Mouse (Mus musculus): ENCODE measurements around the gene Gipr.
"Not testable (repeated sequence)": the region's sequence is repeated elsewhere in the genome, so short reads cannot be mapped to it uniquely, and the experiment has no call there.

Gipr gene

DNA sequence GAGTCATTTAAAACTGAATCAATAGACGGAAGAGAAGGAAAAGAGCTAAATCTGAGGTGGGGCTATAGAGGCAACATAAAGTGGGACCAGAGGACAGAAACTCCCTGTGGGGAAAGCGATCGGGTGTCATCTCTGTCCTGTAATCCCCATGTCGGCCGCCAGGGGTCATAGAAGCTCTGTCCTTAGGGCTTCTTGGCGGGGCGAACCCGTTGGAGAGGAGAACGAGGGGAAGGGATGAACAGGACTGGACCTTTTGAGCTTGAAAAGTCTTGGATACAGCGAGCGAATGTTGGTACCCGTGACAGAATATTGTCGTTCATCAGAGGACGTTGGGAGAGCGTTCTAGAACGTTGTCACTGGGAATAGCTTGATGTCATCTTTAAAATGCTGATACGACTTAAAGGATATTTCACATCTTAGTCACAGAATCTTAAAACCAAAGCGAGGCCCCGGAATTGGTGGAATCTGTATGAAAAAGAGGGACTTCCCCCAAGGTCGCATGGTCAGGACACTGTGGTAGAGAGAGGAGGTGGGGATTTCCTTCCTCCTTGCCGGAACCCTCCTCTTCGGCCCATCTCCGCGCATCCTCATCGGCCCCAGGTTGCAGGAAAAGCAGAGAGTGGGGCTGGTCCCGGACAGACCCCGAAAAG lies 12.6 kb upstream of the Gipr start:
- DNase-seq (ENCODE audit: low spot score), result peak; percentile 69

DNA sequence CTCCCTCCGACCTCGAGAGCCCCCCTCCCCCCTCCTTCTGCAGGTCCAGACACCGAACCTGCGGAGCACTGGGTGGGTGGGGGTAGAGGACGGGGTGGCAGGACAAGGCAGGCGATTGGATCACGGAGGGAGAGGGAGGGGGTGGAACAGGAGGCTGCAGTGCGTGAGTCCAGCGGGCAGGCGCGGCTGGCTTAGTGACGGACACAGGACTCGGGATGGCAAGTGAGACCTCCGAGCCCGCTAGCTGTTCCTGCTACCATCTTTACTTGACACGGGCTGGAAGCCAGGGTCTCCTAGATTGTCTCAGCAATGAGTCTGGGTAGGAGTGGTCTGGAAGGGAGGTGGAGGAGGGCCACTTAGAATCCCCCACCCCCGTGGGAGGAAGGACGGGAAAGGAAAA lies 12.1 kb upstream of the Gipr start:
- DNase-seq (ENCODE audit: low spot score), result no peak

DNA sequence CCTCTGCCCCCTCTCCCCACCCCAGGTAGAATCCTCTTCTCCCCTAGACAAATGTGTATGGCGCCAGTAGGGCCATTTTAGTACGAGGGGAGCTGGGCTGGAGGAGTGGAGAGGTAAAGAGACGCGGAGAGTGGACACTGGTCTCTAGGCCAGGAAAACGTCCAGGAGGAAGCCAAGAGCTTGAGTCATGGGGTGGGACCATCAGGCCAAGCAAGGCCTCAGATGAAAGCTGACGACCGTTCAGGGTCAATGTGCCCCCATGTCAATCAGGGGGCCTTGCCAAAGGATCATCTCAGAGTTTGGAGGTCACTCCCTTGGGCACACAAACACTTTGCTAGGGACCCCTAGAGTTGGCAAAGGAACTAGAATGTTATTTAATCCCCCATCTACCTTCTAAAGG lies 11.3 kb upstream of the Gipr start:
- DNase-seq (ENCODE audit: low spot score), result no peak

DNA sequence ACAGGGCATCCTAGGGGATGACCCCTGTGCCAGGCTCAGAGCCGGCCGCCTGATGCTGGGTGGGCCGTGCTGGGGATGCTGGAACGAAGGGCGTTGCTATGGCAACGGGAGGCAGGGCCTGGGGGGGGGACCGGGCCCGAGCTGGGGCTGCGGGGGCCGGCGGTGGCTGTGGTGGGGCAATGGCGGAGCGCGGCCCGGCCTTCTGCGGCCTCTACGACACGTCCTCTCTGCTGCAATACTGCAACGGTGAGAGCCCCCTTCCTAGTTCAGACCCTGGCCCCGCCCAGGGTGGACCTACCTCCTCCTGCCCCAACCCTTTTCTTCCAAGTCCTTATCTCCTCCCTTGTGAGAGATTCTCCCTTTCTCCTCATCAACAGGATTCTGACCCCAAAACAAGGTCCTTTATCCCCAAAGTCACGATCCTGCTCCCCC lies 10.6 kb upstream of the Gipr start:
- no peak for DNase-seq (ENCODE audit: low spot score)

DNA sequence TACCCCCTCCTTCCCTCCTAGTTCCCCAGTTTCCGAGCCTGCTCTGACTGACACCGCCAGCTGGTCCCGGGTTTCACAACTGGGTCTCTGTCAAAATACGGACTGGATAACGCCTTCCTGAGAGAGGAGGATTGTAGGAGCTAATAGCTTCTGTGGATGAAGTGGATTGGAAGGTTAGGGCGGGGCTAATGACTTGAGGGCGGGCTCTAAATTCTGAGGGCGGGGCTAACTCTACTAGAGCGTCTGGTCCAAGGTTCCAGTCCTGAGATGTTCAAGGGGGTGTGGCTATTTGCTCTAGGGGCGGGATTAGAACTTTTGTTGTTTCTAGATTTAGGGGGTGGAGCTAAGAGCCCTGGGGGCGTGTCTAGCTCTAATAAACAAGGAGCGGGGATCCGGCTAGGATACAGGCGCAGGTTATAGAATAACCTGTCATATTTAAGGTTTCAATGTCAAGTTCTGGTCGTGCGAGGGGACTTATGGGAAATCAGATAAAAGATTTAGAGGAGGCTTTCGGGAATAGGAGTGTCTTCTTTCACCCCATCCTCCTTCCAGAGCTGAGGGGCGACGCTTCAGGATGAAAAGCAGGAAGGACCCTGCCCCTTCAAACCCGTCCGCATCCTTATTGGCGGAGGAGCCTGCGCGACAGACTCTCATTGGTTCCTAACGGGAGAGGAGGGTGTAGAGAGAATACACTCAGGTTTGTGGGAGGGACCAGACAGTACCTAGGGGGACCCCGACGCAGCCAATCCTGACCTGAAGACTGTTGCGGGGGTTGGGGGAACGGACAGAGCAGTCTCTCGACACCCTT lies 10.0 kb upstream of the Gipr start, which contains the start of gene Eml2:
Gene Eml2, plus strand, starts transcription at position 714 of the 808 bp plus-strand sequence.
- no peak for DNase-seq (ENCODE audit: low spot score)

DNA sequence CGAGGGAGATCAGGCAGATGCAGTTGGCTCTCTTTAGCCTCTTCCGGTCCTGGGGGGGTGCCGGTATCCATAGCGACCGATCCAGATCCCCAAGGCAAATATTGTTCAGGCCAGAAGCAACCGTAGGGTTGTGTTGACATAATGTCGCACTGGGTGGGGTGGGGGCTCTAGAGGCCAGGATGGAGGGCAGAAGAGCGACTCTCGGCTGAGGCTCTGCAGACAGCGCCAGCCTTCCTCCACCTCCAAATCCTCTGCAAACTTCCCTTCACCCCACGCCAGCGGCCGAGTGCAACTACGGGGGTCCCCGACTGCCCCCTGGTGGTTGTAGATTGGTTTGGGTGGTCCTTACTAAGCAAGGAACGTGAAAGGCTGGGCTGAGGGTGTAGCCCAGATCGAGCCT lies 6.9 kb upstream of the Gipr start:
- peak; percentile 87 for DNase-seq (ENCODE audit: low spot score)

DNA sequence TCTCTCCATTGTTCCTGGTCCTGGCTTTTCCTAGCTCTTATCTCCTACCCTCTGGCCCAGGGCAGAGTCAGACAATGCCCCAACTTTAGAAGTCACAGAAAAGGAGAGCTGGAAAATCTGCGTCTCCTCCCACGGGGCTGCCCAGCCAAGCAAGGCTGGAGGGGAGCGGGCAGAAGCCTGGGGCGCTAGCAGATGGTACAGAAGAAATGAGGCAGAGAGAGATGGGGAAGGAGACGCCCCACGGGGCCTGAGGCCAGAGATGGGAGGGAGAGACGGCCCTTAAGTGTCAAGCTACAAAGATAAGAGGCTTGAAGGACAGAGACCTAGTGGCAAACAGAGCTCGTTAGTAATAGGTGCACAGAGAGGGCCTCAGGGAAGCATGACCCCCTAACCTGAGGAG lies 5.9 kb upstream of the Gipr start:
- DNase-seq (ENCODE audit: low spot score), result no peak

DNA sequence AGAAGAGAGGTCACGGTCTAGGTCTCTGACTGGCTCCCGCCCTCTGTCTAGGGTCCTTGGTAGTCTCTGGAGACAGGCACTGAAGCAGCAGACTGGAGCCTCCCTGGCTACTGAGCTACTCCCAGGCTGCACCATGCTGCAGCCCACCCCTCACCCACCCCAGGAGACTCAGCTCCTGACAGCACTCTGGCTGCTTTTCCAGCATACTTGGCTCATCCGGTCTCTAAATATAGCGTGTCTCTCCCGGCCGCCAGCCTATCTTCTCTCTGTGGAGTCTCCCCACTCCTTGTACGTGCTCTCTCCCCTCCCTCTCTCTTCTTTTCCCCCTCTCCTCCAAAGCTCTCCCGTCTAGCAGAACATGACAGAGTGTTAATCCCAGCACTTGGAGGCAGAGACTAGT lies 4.2 kb upstream of the Gipr start:
- DNase-seq (ENCODE audit: low spot score), result no peak

DNA sequence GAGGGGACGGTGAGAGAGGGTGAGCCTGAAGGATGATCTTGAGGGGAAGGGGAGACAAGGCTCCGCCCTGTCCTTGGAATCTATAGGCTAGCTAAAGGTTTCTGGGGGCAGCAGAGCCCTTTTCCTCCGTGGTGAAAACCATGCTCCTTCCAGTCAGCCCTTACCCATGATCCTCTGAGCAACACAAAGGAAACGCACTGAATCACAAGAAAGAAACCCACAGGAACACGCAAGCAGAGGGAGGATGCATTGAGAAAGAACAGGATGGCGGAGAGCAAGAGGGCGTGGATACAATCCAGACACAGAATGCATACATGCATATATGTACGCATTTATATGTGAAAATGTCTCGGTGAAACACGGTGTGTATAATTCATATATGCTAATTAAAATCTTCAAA lies 3.6 kb upstream of the Gipr start:
- DNase-seq (ENCODE audit: low spot score), result no peak

DNA sequence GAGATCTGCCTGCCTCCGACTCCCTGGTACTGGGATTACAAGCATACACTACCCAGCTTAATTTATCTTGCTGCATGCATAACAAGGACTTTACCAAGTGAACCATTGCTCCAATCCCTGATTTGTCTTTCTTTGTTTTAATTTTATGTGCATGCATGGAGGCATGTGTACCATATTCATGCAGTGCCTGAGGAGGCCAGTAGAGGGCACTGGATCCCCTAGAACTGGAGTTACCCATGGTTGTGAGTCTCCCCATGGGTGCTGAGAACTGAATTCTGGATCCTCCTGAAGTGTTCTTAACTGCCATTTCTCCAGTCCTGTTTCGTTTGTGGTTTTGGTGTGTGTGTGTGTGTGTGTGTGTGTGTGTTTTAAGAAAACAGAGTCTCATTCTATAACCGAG lies 1.1 kb upstream of the Gipr start:
- DNase-seq (ENCODE audit: low spot score), result no peak

DNA sequence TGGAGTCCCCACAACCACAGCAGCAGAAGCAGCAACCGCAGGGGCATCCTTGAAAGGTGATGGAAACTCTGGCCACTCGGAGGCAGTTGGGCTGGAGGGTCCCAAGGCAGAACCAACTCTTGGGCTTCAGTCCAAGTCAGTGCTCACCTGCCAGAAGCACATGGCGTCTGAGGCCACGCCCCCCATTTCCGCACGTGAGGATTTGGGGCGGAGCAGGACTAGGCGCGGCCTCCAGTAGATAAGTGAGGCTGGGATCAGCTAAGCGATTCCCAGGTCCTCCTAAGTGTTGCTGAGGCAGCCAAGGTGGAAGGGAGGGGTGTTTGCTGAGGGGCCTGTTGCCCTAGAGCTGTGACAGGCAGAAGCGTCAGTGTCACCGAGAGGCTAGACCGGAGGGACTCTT lies 949 bp downstream of the Gipr start:
- no peak for DNase-seq (ENCODE audit: low spot score)

DNA sequence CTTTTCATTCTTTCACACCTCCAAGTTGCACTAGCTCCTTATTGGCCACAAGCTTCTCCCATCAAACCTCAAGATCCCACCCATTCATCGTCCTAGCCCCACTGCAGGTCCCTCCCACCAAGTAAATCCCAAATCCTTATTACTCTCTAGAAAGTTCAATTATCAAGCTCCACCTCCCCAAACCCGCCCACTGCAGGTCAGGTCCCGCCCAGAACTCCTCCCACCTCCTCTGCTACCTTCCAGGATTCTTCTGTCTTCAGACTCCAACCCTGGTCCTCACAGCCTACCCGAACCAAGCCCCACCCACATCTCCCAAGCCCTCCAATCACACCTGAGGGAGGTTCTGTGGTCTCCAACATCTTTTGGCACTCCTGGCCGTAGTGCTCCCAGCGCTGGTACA lies 1.7 kb downstream of the Gipr start:
- no peak for DNase-seq (ENCODE audit: low spot score)

DNA sequence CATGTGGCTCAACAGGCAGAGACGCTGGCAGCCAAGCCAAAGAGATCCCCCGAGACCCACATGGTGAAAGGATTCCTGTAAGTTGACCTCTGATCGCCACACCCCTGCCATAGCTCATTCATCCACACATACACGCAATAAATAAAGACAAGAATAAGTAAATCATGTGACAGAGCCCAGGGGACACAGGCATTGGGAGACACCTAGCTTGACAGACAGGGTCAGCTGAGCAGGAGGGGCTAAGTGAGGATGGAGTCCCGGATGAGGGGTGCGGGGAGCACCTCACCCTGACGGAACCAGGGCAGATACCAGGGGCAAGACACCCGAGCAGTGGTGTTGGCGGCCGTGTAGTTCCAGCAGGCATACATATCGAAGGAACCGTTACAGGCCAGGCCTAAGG lies 2.2 kb downstream of the Gipr start:
- no peak for DNase-seq (ENCODE audit: low spot score)

DNA sequence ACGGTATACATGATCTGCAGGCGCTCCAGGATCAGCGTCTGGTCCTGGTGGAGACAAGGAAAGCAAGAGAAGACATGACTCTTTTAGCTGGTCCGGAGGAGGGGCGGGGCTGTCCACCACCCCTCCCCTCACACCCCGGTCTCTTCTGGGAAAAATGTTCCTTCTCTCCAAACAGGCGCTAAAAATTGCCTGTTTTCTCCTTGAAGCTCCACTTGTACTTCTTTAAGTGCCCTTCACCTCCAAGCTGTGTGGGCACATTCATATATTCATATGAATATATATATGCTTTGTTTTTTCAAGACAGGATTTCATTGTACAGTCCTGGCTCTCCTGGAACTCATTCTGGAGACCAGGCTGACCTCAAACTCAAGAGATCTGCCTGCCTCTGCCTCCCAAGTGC lies 3.0 kb downstream of the Gipr start:
- no peak for DNase-seq (ENCODE audit: low spot score)

DNA sequence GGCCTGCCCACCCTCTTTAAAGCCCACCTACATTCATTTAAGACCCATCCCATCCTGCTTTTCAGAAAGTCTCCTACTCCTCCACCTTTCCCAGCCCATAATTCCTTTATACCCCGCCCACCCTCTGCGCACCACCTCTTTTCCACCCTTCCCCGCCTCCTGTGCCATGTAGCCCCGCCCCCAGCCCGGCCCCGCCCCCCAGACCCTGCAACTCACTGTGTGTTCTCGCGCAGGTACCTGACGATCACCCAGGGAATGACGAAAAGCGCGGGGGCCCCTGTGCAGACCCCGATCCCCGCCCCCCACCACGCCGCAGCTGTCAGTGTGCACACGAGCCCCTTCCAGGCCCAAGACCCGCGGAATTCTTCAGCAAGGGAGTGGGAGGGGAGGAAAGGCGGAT lies 5.8 kb downstream of the Gipr start:
- DNase-seq (ENCODE audit: low spot score), result no peak

DNA sequence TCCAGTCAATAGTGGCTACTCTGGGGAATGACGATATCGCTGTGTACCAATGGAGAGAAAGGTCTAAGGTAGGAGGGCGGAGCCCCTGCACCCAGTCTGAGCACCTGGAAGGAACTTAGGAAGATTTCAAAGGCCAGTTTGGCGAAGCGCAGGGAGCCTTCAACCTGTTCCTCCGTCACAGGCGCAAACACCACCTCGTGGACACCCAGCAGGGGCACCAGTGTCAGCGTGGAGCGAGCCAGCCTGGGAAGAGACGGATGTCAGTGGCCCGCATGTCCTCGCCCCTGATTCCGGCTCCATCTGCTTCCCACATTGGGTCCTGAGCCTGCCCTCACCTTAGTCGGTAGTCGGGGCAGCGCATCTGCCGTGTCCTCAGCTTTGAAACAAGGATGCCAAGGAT lies 6.5 kb downstream of the Gipr start:
- no peak for DNase-seq (ENCODE audit: low spot score)

DNA sequence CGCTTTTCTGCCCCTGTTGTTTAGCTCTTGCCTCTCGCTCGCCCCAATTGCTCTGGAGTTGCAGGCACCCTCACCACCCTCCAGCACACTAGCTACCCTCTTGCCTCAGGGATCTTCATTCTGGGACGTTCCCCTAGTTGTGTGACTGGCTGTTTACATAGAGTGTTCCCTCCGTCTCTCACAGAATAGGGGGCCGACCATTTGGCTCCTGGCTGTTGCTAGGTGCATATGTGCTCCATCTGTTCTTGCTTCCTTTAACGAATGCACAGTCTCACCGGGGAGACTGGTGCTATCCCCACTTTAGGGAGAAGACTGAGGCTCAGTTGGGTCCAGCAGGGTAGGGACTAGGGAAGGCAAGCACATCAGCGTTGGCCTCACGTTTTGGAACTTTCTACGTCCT lies 7.3 kb downstream of the Gipr start:
- no peak for DNase-seq (ENCODE audit: low spot score)

DNA sequence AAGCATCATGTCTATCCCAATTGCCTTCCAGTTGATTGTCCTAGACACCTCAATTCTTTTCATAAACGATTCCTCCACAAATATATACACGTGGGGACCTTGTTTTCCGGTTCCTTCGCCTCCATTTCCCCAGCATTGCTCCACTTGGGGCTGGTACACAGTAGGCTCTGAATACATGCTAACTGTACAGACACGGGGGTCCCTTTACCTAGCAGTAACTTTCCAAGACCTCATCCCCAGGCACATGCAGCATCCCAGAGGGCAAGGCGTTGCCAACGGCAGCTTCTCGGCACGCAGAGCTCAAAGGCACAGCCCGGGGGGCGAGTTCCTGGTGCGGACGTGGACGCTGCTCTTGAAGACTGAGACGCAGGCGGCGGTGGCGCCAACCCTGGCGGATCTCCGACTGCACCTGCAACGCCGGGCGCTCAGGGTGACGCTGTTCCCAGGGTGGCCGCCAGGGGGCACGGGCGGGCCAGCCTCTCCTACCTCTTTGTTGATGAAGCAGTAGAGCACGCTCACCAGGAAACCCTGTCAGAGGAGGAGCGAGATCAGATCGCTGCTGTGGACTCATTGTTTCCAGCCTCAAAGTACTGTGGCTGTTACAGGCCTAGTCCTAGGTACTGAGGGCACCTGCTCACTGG lies 8.6 kb downstream of the Gipr start:
- peak; percentile 93 for DNase-seq (ENCODE audit: low spot score)

DNA sequence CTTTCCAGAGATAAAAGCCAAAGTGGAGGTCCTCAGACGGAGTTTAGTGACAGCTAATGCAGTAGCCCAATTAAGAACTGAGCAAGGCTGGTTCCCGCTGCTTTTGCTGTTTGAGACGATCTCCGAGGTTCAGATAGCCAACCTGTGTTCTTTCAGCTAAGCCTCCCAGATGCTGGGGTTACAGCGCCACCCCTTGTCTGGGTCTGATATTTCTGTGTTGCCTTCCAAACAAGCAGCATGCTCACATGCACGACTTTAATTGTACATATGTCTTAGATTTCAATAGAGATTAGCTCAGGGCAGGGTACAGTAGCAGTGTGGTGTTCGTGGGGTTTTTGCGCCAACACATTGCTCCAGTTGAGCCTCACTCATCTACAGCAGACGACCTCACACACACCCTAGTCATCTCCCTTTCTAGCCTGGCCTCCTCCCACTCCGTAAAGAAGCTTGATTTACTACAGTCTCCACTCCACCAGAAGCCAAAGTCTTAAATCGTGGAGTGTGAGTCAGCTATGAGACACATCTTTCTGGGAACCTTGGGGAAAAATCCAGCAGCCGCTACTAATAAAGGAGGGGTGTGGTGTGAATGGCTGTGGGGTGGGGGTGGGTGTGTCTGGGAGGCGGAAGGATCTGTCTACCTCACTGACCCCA lies 10.0 kb downstream of the Gipr start:
- no peak for DNase-seq (ENCODE audit: low spot score)

DNA sequence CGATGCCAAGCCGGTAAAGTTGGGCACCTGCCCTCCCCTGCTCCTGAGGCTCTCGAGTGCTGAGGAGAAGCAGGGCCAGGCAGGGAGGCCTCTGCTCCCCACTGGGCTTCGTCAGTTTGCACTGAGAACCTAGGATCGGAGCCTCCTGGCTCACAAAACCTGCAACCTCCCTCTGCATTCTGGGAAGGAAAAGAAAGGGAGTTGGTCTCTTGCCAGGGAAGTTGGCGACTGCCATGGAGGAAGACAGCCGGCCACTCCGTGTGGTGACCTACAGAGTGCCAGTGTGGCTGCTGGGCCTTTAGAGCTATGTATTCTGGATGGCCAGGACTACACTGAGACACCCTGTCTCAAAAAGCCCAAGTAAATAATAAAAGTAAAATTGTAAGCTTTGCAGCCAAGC lies 11.1 kb downstream of the Gipr start:
- DNase-seq (ENCODE audit: low spot score), result no peak

DNA sequence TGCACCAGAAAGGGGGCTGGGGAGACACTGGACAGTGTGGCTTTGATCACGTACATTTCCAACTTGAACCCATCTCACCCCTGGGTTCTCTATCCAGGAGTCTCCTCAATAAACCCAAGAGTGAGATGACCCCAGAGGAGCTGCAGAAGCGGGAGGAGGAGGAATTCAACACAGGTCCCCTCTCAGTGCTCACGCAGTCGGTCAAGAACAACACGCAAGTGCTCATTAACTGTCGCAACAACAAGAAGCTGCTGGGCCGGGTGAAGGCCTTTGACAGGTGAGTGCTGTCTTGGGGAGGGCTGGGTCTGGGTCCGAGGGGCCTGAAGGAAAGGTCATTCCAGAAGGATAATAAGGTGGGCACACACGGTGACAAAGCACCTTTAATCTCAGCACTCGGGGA lies 14.8 kb downstream of the Gipr start:
- not testable (repeated sequence) for DNase-seq (ENCODE audit: low spot score)

DNA sequence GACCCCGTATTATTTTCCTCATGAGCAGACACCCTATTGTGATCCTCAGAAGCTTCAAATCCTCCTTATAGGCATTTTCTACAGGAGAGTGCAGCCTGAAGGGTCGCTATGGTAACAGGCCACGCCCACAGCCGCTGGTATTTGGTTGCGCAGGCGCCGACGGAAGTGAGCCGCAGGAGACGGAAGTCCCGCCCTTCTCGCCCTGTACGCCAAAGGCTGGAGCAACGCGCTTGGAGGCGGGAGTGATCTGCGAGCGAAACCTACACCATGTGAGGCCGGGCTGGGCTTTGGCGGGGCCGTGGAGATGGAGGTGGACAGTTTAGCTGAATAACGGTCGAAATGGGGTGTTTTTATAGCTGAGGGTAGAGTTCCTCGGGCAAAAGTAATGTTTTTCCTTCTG lies 16.3 kb downstream of the Gipr start, which contains the start of gene Snrpd2:
Gene Snrpd2, plus strand, starts transcription at position 97 of the 400 bp plus-strand sequence.
- DNase-seq (ENCODE audit: low spot score), result peak; percentile 96

Measured in ovary, postnatal 14 days (tissue).